Mouse (Mus musculus) lung, postnatal 4 days (tissue): Measurements from ENCODE around the gene Gbp5.
"Not testable (repeated sequence)": the region's sequence is repeated elsewhere in the genome, so short reads cannot be mapped to it uniquely, and the experiment has no call there.

Source experiments
- DNase-seq, 2 experiments: peaks; one replicate each; pipeline ENCODE4 v3.0.0; 2021

Gbp5 gene

GRCm38 (mm10) chr3:142542776-142543175 lies 49.0 kb downstream of the Gbp5 start:
- DNase-seq: not testable (repeated sequence)

DNA sequence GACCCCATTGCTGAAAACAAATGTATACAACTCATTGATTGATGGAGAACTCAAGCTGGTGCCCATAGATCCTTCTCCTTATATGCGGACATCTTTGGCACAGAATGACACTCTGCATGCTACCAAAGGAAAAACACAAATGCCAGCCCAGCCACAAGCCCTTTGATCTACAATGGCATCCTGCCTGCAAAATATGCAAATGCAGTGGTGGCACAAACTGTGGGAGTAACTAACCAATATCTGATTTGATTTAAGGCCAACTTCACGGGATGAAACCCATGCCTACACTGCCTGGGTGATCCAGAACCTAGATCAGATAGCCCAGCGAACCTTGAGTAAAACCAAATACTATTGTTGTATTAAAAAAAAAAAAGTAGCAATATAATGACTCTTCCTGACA lies 52.9 kb downstream of the Gbp5 start:
- no peak for DNase-seq

- DNase-seq: no peak
Measured at GRCm38 (mm10) chr3:142550052-142550676, 56.4 kb downstream of the Gbp5 start.

DNA sequence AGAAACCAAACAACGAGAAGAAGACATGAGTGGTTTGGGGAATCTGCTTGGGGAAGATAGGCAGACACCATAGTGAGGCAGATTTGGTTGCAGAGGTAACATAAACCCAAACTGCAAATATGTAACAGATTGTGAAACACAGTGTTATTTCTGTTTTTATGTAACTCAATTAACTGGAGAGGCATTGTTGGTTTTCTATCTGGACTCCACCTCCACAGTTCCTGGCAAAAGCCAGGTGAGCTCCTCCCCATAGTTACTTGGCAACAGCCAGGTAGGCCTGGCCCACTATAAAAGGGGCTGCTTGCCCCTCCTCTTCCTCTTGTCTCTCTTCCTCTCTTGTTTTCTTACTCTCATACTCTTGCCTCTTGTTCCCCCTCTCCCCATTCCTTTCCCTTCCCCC lies 60.8 kb downstream of the Gbp5 start:
- DNase-seq: no peak

- no peak for DNase-seq
Measured at GRCm38 (mm10) chr3:142555623-142556022, 61.8 kb downstream of the Gbp5 start.

- peak; percentile 26 to 27 for DNase-seq
Measured at GRCm38 (mm10) chr3:142559632-142560228, 66.0 kb downstream of the Gbp5 start, which contains the start of gene Gbp3. Gene Gbp3 (plus strand): TSS chr3:142560026.

DNA sequence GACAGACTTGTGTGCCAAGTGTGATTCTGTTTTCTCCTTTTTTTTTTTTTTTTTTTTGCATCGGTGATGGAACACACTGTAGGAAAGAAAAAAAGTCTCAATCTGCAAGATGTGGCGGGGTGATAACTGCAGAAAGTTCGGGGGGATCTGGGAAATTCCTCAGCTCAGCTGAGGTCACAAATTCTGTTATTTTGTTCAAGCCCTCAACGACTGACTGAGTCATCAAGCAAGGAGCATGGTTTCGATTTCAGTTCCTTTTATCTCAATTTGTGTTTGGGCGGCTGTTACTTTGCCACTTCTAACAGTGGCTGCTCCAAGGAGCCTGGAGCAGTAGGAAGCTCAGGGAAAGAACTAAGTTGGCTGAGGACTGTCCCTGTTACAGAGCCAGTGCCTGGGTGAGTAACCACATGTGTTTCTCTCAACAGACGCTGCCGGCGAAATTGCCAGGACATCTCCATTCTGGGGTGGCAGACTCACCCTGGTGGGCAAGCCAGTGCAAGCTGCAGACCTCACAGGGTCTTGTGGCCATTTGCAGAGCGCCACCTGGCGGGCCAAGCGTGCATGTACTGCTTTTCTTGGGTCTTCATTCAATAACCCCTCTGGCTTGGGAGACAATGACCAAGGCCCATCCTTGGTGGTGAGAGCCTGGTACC lies 66.6 kb downstream of the Gbp5 start:
- peak; percentile 91 for DNase-seq

GRCm38 (mm10) chr3:142561045-142561646 lies 67.4 kb downstream of the Gbp5 start:
- DNase-seq: no peak

GRCm38 (mm10) chr3:142561666-142562065 lies 67.9 kb downstream of the Gbp5 start:
- no peak for DNase-seq

DNA sequence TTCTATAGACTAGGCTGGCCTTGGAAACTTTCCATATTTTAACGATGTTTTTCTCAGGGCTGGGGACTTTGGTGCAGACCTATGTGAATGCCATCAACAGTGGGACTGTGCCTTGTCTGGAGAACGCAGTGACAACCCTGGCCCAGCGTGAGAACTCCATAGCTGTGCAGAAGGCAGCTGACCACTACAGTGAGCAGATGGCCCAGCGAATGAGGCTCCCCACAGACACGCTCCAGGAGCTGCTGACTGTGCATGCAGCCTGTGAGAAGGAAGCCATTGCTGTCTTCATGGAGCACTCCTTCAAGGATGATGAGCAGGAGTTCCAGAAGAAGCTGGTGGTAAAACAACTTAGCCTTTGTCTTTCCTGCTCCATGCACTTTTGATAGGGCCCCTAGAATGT lies 73.7 kb downstream of the Gbp5 start:
- not testable (repeated sequence) for DNase-seq

GRCm38 (mm10) chr3:142570738-142571137 lies 77.0 kb downstream of the Gbp5 start:
- DNase-seq: no peak
